Mouse (Mus musculus) embryonic facial prominence, embryonic 15.5 days (tissue): ENCODE measurements at regions not wholly inside any gene's neighbourhood (a gene's known extent, or its start where the extent isn't known, plus 50 kb on each side); places are given as distances from the start of the nearest gene placed in this dataset.
"Not testable (repeated sequence)": the region's sequence is repeated elsewhere in the genome, so short reads cannot be mapped to it uniquely, and the experiment has no call there.

Experiments
- ATAC-seq: fragments of 200-750 bp; cut with Nextera tagmentation; 2 replicates; pipeline ENCODE4 v1.8.0; 2017; ENCODE audit warnings: low read depth, moderate TSS enrichment; ENCODE audit not compliant: insufficient number of reproducible peaks, low FRiP score, low TSS enrichment
- H3K27ac ChIP-seq: fragments of 300-500 bp; sonication (generic); replicated peaks from 2 replicates; pipeline ENCODE4 v1.5.1; 2015; ENCODE audit warnings: mild to moderate bottlenecking, inconsistent platforms
- H3K27me3 ChIP-seq: fragments of 300-500 bp; sonication (generic); 2 replicates; pipeline ENCODE4 v1.6.1; 2015; ENCODE audit warnings: inconsistent platforms
- H3K36me3 ChIP-seq: fragments of 300-500 bp; sonication (generic); 2 replicates; pipeline ENCODE4 v1.6.1; 2015; ENCODE audit warnings: mild to moderate bottlenecking, inconsistent platforms
- H3K4me1 ChIP-seq: fragments of 300-500 bp; sonication (generic); 2 replicates; pipeline ENCODE4 v1.6.1; 2015; ENCODE audit warnings: inconsistent platforms
- H3K4me2 ChIP-seq: fragments of 300-500 bp; sonication (generic); replicated peaks from 2 replicates; pipeline ENCODE4 v1.6.1; 2015; ENCODE audit warnings: mild to moderate bottlenecking, inconsistent platforms
- H3K4me3 ChIP-seq: fragments of 300-500 bp; sonication (generic); replicated peaks from 2 replicates; pipeline ENCODE4 v1.5.1; 2015; ENCODE audit warnings: mild to moderate bottlenecking, inconsistent platforms
- H3K9ac ChIP-seq: fragments of 300-500 bp; sonication (generic); 2 replicates; pipeline ENCODE4 v1.6.1; 2015; ENCODE audit warnings: inconsistent platforms
- H3K9me3 ChIP-seq: fragments of 300-500 bp; sonication (generic); replicated peaks from 2 replicates; pipeline ENCODE4 v1.6.1; 2016; ENCODE audit warnings: inconsistent platforms
- WGBS: fragments of 180-500 bp; shearing (Covaris S2); methylation state at CpG from one replicate; pipeline ENCODE4 v1.1.7; 2015; 5-methylcytosine and 5-hydroxymethylcytosine counted together

DNA sequence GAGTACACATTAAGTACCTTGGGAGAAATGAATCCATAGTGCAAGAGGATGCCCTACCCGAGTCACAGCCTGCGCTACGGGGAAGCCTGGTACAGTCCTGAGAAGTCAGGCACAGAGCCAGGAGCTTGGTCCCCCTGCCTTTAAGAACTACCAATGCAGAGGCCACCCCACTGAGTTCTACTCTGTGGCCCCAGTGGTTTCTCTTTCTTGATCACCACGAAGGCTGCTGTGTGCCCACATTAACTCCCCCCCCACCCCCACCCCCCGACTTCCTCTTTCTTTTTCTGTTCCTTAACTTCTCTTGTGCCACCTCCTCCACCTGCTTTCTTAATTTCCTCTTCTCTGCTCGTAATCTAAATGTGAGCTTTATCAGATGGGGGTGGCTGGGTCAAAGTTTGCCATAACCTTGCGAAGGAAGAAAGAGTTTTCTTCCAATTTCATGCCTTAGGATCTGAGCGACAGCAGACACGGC, 84.7 kb upstream of the Tbl1xr1 start:
- Histone ChIP-seq H3K27ac (no peak overlapping the region), H3K9me3 (no peaks in the 10 kb centered on the region), H3K27me3 (no peaks in the 10 kb centered on the region), H3K9ac (no peak overlapping the region), H3K4me1 (no peaks in the 10 kb centered on the region), H3K4me2 (no peak overlapping the region), H3K36me3 (no peaks in the 10 kb centered on the region), H3K4me3 (no peak overlapping the region)
- 73% methylated on average over 9 of the region's 9 CpGs for WGBS
- no peak for ATAC-seq

GRCm38 (mm10) chr3:21992203-21992602, 84.2 kb upstream of the Tbl1xr1 start:
- Histone ChIP-seq H3K4me3 (no peak overlapping the region), H3K9me3 (no peaks in the 10 kb centered on the region), H3K4me1 (no peaks in the 10 kb centered on the region), H3K36me3 (no peaks in the 10 kb centered on the region), H3K4me2 (no peak overlapping the region), H3K27me3 (no peaks in the 10 kb centered on the region), H3K9ac (no peak overlapping the region), H3K27ac (no peak overlapping the region)
- no peak for ATAC-seq
- 88% methylated on average over 5 of the region's 5 CpGs for WGBS

DNA sequence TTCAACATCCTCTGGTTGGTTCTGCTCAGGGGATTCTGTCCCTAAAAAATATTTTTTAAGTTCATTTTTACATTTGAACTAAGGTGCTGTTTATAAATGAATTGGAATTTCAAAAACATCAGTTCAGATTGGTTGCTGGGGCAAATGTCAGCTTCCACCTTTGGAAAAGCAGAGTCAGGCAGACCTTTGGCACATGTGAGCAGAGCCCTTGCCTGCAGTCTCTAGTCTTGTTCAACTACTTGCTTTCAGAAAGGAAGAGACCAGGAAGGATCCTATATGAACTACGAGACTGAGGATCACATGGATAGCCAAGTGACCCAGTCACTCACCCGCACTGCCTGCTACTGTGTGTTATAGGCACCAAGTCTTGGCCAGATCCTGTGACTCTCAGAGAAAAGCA, 82.5 kb upstream of the Tbl1xr1 start:
- Histone ChIP-seq H3K4me1 (no peaks in the 10 kb centered on the region), H3K4me2 (no peak overlapping the region), H3K27ac (no peak overlapping the region), H3K4me3 (no peak overlapping the region), H3K36me3 (no peaks in the 10 kb centered on the region), H3K27me3 (no peaks in the 10 kb centered on the region), H3K9ac (no peak overlapping the region), H3K9me3 (no peaks in the 10 kb centered on the region)
- 89% methylated on average over 2 of the region's 2 CpGs for WGBS
- no peak for ATAC-seq

- Histone ChIP-seq H3K9ac (no peak overlapping the region), H3K4me3 (no peak overlapping the region), H3K4me2 (no peak overlapping the region), H3K36me3 (no peaks in the 10 kb centered on the region), H3K4me1 (no peaks in the 10 kb centered on the region), H3K27ac (no peak overlapping the region), H3K9me3 (no peaks in the 10 kb centered on the region), H3K27me3 (no peaks in the 10 kb centered on the region)
- WGBS, result 74% methylated on average over 8 of the region's 8 CpGs
- ATAC-seq, result no peak
Observed at GRCm38 (mm10) chr3:21995566-21996391, 80.7 kb upstream of the Tbl1xr1 start.

GRCm38 (mm10) chr3:21997387-21997786, 79.1 kb upstream of the Tbl1xr1 start:
- Histone ChIP-seq H3K9ac (no peak overlapping the region), H3K4me3 (no peak overlapping the region), H3K4me2 (no peak overlapping the region), H3K27ac (no peak overlapping the region), H3K27me3 (no peaks in the 10 kb centered on the region), H3K4me1 (no peaks in the 10 kb centered on the region), H3K9me3 (no peaks in the 10 kb centered on the region), H3K36me3 (no peaks in the 10 kb centered on the region)
- 60% methylated on average over 3 of the region's 3 CpGs for WGBS
- ATAC-seq, result no peak

DNA sequence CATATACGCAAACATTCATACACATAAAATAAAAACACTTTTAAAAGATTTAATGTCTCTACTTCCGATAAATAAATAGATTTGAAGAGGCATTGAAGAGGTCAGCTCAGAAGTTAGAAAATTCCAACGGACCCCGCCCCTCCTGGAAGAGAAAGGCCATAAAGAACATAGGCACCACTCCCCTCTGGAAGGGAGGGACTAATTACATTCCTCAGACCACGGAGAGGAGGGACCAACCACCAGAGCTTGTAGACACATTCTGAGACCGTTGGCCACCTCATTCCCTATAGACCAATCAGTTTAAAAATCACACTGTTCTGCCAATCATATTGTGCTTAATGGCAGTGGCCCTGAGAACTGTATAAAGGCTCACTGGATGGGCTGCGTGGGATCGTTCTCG, 71.0 kb upstream of the Tbl1xr1 start:
- H3K36me3 ChIP-seq, result no peaks in the 10 kb centered on the region
- no peaks in the 10 kb centered on the region for H3K9me3 ChIP-seq
- no peaks in the 10 kb centered on the region for H3K4me1 ChIP-seq
- WGBS, result 76% methylated on average over 9 of the region's 9 CpGs
- H3K27ac ChIP-seq, result no peak overlapping the region
- no peak overlapping the region for H3K4me2 ChIP-seq
- H3K9ac ChIP-seq, result no peak overlapping the region
- H3K27me3 ChIP-seq, result no peaks in the 10 kb centered on the region
- no peak overlapping the region for H3K4me3 ChIP-seq
- ATAC-seq, result no peak

- H3K9ac ChIP-seq, result no peak overlapping the region
- no peak for ATAC-seq
- no peak overlapping the region for H3K4me3 ChIP-seq
- H3K27ac ChIP-seq, result no peak overlapping the region
- 93% methylated on average over 1 of the region's 1 CpGs for WGBS
- H3K9me3 ChIP-seq, result no peaks in the 10 kb centered on the region
- no peaks in the 10 kb centered on the region for H3K36me3 ChIP-seq
- no peaks in the 10 kb centered on the region for H3K4me1 ChIP-seq
- H3K4me2 ChIP-seq, result no peak overlapping the region
- H3K27me3 ChIP-seq, result no peaks in the 10 kb centered on the region
Observed at GRCm38 (mm10) chr3:22006113-22006512, 70.3 kb upstream of the Tbl1xr1 start.

- no peaks in the 10 kb centered on the region for H3K27me3 ChIP-seq
- no peak for ATAC-seq
Observed at GRCm38 (mm10) chr3:22006651-22007050, 69.8 kb upstream of the Tbl1xr1 start.

DNA sequence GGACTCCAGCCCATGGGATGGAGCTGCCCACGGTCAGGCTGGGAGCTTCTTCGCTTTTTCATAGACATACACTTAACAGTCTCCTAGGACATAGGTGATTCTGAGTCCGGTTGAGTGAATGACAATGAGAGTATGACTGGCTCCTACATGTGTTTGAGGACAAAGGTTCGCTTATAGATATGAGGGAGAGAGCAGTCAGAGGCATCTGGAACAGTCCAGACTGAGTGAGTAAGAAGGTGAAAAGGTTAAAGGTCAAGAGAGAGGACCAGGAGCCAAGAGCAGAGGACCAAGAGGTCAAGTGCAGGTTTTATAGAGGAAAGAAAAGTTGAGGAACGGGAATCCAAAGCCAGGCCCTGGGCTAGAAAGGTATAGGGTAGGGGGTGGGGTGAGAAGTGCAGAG, 68.7 kb upstream of the Tbl1xr1 start:
- Histone ChIP-seq H3K4me3 (no peak overlapping the region), H3K9me3 (no peaks in the 10 kb centered on the region), H3K27me3 (no peaks in the 10 kb centered on the region), H3K36me3 (no peaks in the 10 kb centered on the region), H3K4me1 (no peaks in the 10 kb centered on the region), H3K9ac (no peak overlapping the region), H3K27ac (no peak overlapping the region), H3K4me2 (no peak overlapping the region)
- WGBS, result 86% methylated on average over 5 of the region's 5 CpGs
- no peak for ATAC-seq

More at GRCm38 (mm10) chr3:22006651-22007050, 69.8 kb upstream of the Tbl1xr1 start:
- Histone ChIP-seq H3K27ac (no peak overlapping the region), H3K36me3 (no peaks in the 10 kb centered on the region), H3K4me1 (no peaks in the 10 kb centered on the region), H3K9ac (no peak overlapping the region), H3K9me3 (no peaks in the 10 kb centered on the region), H3K4me3 (no peak overlapping the region), H3K4me2 (no peak overlapping the region)
- 93% methylated on average over 2 of the region's 2 CpGs for WGBS

DNA sequence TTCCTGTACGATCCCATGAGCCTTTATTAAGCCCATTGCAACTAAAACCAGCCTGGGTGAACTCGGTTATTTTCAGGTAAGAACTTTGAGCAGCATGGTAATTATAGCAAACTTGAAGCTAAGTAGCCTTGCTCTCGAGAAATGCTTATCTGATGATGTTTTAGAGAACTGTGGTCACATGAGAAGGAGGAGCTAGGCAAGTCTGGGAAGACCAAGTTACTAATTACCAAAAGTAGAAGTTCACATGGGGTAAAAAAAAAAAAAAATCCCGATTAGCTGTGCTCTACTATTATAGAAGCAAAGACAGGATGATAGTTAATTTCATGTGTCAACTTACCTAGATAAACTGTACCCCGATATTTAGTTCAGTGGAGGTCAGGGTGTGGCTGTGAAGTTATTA, 68.0 kb upstream of the Tbl1xr1 start:
- H3K9ac ChIP-seq, result no peak overlapping the region
- WGBS, result 73% methylated on average over 5 of the region's 5 CpGs
- H3K4me1 ChIP-seq, result no peaks in the 10 kb centered on the region
- no peak for ATAC-seq
- no peaks in the 10 kb centered on the region for H3K36me3 ChIP-seq
- no peak overlapping the region for H3K4me2 ChIP-seq
- no peak overlapping the region for H3K27ac ChIP-seq
- no peaks in the 10 kb centered on the region for H3K27me3 ChIP-seq
- H3K4me3 ChIP-seq, result no peak overlapping the region
- H3K9me3 ChIP-seq, result no peaks in the 10 kb centered on the region

DNA sequence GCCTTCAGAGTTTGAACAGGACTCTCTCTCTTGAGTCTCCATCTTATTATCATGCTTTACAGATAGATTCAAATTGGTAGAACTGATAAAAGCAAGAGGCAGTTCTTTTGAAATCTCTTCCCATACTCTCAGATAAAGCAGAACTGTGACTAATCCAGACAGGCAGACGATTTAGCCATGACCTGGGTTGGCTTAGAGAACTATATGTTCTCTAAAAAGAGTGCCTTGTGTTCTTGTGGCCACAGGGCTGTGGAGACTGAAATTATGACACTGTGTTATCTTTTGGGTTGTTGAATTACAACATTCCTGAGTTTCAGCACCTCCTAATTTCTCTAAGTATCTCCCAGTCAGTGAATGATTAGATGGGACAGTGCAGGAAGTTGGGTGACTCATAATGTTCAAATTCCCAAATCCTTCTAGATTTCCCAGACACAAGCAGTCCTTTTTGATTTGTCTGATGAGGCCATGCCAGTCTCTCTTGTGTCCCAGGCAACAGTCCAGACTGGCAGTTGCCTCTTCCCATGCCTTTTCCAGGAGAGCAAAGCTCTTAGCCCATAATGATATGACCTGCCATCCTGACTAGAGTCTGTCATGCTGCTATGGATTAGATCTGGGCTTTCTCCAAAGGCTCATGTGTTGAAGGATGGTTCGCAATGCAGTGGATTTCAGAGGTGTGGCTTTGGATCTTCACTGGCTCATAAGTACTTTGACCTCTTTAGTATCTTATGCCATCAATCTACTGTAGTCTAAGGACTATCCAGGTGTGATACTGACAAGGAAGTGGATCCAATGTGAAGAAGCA, 66.4 kb upstream of the Tbl1xr1 start:
- no peak overlapping the region for H3K9ac ChIP-seq
- H3K4me2 ChIP-seq, result no peak overlapping the region
- no peaks in the 10 kb centered on the region for H3K27me3 ChIP-seq
- WGBS, result 65% methylated on average over 2 of the region's 2 CpGs
- no peaks in the 10 kb centered on the region for H3K4me1 ChIP-seq
- no peak for ATAC-seq
- H3K36me3 ChIP-seq, result no peaks in the 10 kb centered on the region
- H3K9me3 ChIP-seq, result no peaks in the 10 kb centered on the region
- no peak overlapping the region for H3K27ac ChIP-seq
- H3K4me3 ChIP-seq, result no peak overlapping the region

DNA sequence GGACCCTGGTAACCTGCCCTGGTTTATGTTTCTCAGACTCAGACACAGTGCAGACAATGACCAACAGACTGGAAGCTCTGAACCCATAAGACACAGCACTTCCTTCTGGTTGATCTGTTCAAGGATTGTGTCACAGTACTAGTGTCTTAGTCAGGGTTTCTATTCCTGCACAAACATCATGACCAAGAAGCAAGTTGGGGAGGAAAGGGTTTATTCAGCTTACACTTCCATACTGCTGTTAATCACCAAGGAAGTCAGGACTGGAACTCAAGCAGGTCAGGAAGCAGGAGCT, 65.8 kb upstream of the Tbl1xr1 start:
- not testable (repeated sequence) for H3K27ac ChIP-seq, H3K9ac ChIP-seq, H3K4me3 ChIP-seq, H3K27me3 ChIP-seq, H3K9me3 ChIP-seq, ATAC-seq, H3K36me3 ChIP-seq, H3K4me1 ChIP-seq, H3K4me2 ChIP-seq
